Mouse (Mus musculus): ENCODE measurements at regions not wholly inside any gene's neighbourhood (a gene's known extent, or its start where the extent isn't known, plus 50 kb on each side); places are given as distances from the start of the nearest gene placed in this dataset.

DNA sequence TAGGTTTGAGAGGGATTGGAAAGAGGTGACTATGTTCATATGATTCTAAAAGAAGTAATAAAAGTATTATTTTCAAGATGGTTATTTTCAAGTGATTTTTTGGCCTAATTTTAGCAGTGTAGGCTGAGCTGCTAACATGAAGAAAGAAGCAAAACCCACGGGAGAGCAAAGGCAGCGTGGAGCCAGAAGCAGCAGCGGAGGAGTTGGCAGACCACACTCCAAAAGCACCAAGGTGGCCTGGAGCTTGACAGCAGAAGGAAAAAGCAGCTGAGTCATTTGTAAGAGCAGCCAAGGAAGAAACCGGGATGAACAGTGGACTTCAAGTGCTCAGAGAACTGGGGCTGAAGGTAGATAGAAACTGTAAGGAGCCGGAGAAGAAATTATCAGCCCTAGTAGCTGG lies 55.9 kb downstream of the Hdgfl1 start:
- Histone ChIP-seq H3K9ac (no peak overlapping the region), H3K36me3 (ENCODE audit: insufficient read depth) (no peaks in the 10 kb centered on the region), H3K4me3 (ENCODE audit: low read depth, low read length) (no peak overlapping the region), H3K27ac (ENCODE audit: low read depth, low read length) (no peak overlapping the region), H3K4me2 (ENCODE audit: low read depth) (no peak overlapping the region), H3K9me3 (ENCODE audit: low read length) (no peaks in the 10 kb centered on the region), H3K27me3 (ENCODE audit: insufficient read depth, low read length) (no peaks in the 10 kb centered on the region), H3K4me1 (ENCODE audit: insufficient read depth) (no peaks in the 10 kb centered on the region)
- no peak for TF ChIP-seq CTCF (IDR thresholded peaks at IDR 0.05; ENCODE audit: low read depth)
- DNase-seq (no peak), ATAC-seq (no peak)
- WGBS = 82% methylated on average over 5 of the region's 5 CpGs

DNA sequence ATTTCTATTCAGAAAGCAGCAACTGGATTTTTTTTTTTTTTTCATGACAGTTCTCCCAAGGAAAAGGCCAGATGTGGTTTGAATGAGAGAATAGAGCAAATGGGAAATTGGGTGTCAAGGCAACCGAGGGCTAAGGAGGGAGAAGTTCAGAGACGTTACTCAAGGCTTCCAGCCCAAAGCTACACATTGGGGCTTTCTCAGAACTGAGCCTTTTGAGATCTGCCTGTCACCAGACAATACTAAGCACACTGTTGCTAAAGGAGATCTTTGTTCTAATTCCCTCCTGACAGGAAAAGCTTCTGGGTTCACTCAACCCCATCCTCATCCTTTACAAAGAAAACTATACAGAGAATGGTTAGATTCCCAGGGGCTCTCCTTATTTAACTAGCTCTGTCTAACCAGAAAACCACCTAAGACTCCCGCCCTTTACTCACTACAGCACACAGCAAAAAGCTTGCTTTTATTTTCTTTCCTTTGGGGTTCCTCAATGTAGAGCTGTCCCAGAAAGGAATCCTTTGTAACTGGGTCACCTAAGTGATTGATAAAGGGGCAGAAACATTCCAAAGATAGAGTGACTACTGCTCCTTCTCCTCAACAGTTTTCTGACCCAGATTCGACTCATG lies 70.8 kb downstream of the Hdgfl1 start:
- H3K36me3 ChIP-seq (ENCODE audit: insufficient read depth) = no peaks in the 10 kb centered on the region
- no peak overlapping the region for H3K4me3 ChIP-seq (ENCODE audit: low read depth, low read length)
- no peak for TF ChIP-seq CTCF (IDR thresholded peaks at IDR 0.05; ENCODE audit: low read depth)
- no peak overlapping the region for H3K4me2 ChIP-seq (ENCODE audit: low read depth)
- 25% methylated on average over 4 of the region's 4 CpGs for WGBS
- no peaks in the 10 kb centered on the region for H3K27me3 ChIP-seq (ENCODE audit: insufficient read depth, low read length)
- H3K9ac ChIP-seq = no peak overlapping the region
- H3K27ac ChIP-seq (ENCODE audit: low read depth, low read length) = no peak overlapping the region
- ATAC-seq = peak; percentile 42
- no peak for DNase-seq
- H3K4me1 ChIP-seq (ENCODE audit: insufficient read depth) = no peaks in the 10 kb centered on the region
- no peaks in the 10 kb centered on the region for H3K9me3 ChIP-seq (ENCODE audit: low read length)

DNA sequence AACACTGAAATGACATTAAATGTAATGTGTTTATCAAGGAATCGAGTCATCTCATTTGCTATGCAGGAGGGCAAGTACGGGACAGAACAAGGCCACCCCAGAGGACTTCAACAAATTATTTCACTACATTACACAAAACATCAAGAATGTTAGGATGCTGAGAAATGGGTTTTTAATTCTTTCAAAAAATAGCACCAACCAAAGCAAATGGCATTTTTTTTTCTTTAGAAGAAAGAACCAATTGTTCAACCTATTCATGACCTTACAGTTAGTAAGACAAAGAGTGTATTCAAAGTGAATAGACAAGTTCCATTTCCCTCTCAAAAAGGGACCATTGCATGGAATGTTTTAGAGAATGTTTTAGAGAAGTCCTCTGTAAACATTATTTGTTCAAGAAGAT lies 110.5 kb downstream of the Hdgfl1 start:
- no peak overlapping the region for H3K4me3 ChIP-seq (ENCODE audit: low read depth, low read length)
- TF ChIP-seq CTCF (IDR thresholded peaks at IDR 0.05; ENCODE audit: low read depth) = no peak
- 35% methylated on average over 2 of the region's 2 CpGs for WGBS

DNA sequence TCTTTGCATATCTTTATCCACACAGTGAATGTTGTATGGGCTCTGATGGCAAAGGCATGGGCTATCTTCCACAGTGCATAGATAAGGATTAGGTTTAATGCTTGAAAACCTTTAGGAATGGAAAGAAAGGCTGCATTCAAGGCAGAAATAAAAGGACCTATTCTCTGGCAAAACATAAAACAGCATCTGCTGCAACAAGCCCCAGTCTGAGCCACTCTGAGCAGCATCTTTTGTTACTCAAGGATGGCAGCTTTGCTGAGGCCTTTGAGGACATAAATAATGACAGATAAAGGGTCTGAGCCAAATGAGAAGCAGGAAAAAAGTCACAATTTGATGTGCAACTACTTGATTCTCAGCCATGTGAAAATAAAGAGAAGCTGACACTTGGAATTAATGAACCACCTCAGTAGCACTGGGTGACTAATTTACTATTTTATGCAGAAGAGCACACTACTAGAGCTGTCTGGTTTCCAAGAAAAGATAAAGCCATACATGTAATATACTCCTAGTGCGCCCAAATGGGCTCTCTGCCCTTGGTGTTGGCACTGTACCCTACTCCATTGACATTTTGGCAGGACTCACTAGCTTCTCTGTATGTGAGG lies 112.9 kb downstream of the Hdgfl1 start:
- Histone ChIP-seq H3K9me3 (ENCODE audit: low read length) (no peaks in the 10 kb centered on the region), H3K9ac (no peak overlapping the region), H3K4me2 (ENCODE audit: low read depth) (no peak overlapping the region), H3K36me3 (ENCODE audit: insufficient read depth) (no peaks in the 10 kb centered on the region), H3K27ac (ENCODE audit: low read depth, low read length) (peak overlapping the region; percentile 67), H3K4me1 (ENCODE audit: insufficient read depth) (peaks cover 3% of the 10 kb centered on the region; the same call in 1 of the 2 replicates), H3K4me3 (ENCODE audit: low read depth, low read length) (no peak overlapping the region), H3K27me3 (ENCODE audit: insufficient read depth, low read length) (no peaks in the 10 kb centered on the region)
- 16% methylated on average over 1 of the region's 1 CpGs for WGBS
- ATAC-seq = peak; percentile 92
- peak; percentile 83 for DNase-seq
- TF ChIP-seq CTCF (IDR thresholded peaks at IDR 0.05; ENCODE audit: low read depth) = no peak

More for the DNA sequence above, 110.5 kb downstream of the Hdgfl1 start:
- DNase-seq (no peak), ATAC-seq (no peak)
- Histone ChIP-seq H3K27me3 (ENCODE audit: insufficient read depth, low read length) (no peaks in the 10 kb centered on the region), H3K9me3 (ENCODE audit: low read length) (no peaks in the 10 kb centered on the region), H3K36me3 (ENCODE audit: insufficient read depth) (no peaks in the 10 kb centered on the region), H3K4me2 (ENCODE audit: low read depth) (no peak overlapping the region), H3K4me1 (ENCODE audit: insufficient read depth) (peaks cover 3% of the 10 kb centered on the region; the same call in 1 of the 2 replicates), H3K9ac (no peak overlapping the region), H3K27ac (ENCODE audit: low read depth, low read length) (no peak overlapping the region)

Data from forebrain, postnatal 0 days (tissue).